Mouse (Mus musculus): ENCODE results near the gene Sec1.

Gene Sec1

GRCm38 (mm10) chr7:45693921-45694591 lies at the start of gene Sec1:
Gene Sec1 (minus strand): TSS chr7:45694402.
- DNase-seq (ENCODE audit: low read depth, low spot score), result no peak

GRCm38 (mm10) chr7:45742338-45742737 lies 48.1 kb upstream of the Sec1 start:
- DNase-seq (ENCODE audit: low read depth, low spot score), result no peak

GRCm38 (mm10) chr7:45741777-45742176 lies 47.6 kb upstream of the Sec1 start:
- no peak for DNase-seq (ENCODE audit: low read depth, low spot score)

- no peak for DNase-seq (ENCODE audit: low read depth, low spot score)
Measured at GRCm38 (mm10) chr7:45741308-45741707, 47.1 kb upstream of the Sec1 start.

GRCm38 (mm10) chr7:45739820-45740219 lies 45.6 kb upstream of the Sec1 start:
- no peak for DNase-seq (ENCODE audit: low read depth, low spot score)

DNA sequence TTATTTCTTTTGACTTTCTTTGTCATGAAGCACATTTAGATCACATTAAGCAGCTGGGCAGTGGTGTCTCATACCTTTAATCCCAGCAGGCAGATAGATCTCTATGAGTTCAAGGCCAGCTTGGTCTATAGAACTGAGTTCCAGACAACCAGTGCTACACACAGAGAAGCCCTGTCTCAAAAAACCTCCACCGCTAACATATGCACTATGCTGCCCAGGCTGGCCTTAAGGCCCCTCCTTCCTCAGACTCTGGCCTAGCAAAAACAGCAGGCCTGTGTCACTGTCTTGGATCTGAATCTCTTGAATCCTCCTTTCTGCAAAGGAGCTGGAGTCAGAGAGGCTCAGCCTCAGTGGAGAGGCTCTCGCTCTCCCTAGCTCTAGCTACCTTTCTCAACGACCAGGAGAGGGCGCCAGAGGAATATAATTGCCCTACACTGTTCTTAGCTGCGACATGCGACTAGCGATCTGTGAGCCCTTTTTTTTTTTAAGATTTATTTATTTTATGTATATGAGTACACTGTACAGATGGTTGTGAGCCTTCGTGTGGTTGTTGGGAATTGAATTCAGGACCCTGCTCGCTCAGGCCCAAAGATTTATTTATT lies 45.1 kb upstream of the Sec1 start:
- peak; percentile 73 for DNase-seq (ENCODE audit: low read depth, low spot score)

DNA sequence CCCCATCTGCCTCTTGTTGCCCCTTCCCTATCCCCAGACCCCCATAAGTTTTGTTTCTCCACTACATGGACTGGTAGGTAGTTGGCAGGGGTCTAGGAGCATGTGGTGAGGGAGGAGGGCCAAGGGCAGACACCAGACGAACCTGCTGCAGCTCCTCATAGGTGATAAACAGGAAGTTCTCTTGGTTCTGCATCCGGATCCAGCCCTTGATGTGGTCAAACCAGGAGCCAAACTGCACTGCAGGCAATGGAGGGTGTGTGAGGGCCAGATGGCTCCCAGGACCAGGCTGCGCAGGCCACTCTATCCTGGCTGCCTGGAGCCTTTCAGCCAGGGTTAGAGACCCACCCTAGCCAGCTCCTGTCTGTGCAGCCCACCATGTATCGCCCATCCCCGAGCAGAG lies 39.3 kb upstream of the Sec1 start:
- DNase-seq (ENCODE audit: low read depth, low spot score), result no peak

DNA sequence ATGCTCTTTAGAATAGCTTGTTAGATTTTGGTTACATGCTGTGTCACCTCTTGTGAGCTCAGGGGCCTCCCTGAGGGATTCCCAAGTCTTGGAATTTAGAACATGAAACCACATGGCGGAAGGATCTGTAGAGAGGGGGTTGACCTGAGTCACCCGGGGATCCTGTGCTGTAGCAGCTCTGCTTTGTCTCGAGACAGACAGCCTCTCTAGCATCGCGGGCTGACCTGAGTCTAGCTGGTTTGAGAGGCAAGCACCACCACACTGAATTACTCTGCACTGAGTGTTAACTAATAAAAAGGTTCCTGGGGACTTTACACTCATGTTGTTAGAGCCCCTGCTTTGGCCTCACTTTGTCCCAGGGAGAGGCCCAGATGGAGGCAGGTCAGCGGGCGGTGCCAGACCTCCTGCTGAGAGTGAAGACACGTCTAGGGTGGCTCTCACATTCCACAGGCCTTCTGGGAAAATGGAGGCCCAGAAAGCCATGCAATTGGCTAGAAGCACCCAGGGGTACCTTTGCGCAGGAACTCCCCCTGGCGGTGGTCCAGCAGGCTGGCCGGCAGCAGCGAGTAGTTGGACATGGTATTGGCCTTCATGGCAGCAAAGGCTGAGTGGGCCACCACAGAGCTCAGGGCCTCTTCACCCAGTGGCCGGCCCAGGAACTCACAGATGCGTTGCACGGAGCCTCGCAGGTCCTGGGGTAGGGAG lies 36.7 kb upstream of the Sec1 start:
- DNase-seq (ENCODE audit: low read depth, low spot score), result no peak

GRCm38 (mm10) chr7:45727625-45728024 lies 33.4 kb upstream of the Sec1 start:
- DNase-seq (ENCODE audit: low read depth, low spot score), result no peak

DNA sequence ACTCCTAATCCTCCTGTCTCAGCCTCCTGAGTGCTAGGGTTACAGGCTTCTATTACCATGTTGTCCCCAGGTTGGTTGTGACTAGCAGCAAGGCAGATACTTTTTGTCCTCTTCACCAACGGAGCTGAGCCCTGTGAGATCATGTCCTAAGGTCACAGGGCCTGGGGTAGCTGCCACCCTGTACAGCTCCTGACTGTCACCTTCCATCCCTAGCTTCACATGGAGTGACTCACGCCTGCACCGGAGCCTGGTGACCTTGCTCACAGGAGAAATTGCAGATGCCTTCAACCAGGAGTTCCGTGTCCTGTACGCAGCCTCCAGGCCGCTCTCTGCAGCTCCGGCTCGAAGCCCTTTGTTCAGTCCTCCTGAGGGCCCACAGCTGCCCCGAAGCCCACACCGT lies 32.2 kb upstream of the Sec1 start:
- DNase-seq (ENCODE audit: low read depth, low spot score), result no peak

DNA sequence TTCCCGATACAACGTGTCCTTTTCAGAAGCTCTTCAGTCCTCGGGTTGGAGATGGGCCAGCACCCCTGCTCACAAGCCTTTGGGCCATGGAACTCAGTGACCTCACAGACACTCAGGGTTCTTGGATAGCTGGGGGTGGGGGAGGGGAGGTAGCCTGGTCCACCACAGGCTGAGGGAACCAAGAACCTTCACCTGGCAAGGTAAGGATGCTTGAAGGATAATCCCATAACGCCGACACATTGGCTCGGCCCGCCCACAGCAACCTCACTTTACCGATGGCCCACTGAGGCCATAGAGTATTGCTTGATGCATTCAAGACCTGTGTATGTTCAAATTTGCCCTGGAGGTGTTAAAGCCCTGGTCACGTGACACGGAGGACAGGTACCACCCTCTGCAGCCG lies 31.5 kb upstream of the Sec1 start, which contains the start of gene Spaca4:
Gene Spaca4 (minus strand): TSS at position 101 of the 400 bp plus-strand sequence.
- DNase-seq (ENCODE audit: low read depth, low spot score), result no peak

GRCm38 (mm10) chr7:45725151-45725550 lies 30.9 kb upstream of the Sec1 start:
- no peak for DNase-seq (ENCODE audit: low read depth, low spot score)

- DNase-seq (ENCODE audit: low read depth, low spot score), result no peak
Measured at GRCm38 (mm10) chr7:45723781-45724180, 29.6 kb upstream of the Sec1 start.

- no peak for DNase-seq (ENCODE audit: low read depth, low spot score)
Measured at GRCm38 (mm10) chr7:45723301-45723700, 29.1 kb upstream of the Sec1 start.

GRCm38 (mm10) chr7:45722348-45722713 lies 28.1 kb upstream of the Sec1 start:
- no peak for DNase-seq (ENCODE audit: low read depth, low spot score)

- DNase-seq (ENCODE audit: low read depth, low spot score), result no peak
Measured at GRCm38 (mm10) chr7:45721642-45722347, 27.6 kb upstream of the Sec1 start.

DNA sequence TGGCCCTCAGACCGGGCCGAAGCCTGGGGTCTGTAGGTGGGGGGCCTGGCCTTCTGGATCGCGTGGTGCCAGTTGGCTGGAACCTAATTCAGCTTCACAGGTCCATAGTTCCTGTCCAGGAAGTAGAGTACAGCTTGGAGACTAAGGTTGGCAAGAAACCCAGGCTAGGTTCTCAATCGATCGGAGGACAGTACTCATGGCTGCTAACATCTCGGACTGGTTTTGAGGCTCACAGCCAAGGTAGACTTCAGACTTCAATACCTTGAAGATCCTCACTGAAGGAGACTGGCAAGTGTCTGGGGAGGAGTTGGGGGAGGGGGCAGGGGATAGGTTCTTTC lies 27.0 kb upstream of the Sec1 start:
- DNase-seq (ENCODE audit: low read depth, low spot score), result no peak

GRCm38 (mm10) chr7:45720413-45721233 lies 26.4 kb upstream of the Sec1 start, which contains the start of gene Fam83e:
Gene Fam83e (plus strand): TSS chr7:45721212.
- no peak for DNase-seq (ENCODE audit: low read depth, low spot score)

- DNase-seq (ENCODE audit: low read depth, low spot score), result no peak
Measured at GRCm38 (mm10) chr7:45719738-45720412, 25.7 kb upstream of the Sec1 start.

DNA sequence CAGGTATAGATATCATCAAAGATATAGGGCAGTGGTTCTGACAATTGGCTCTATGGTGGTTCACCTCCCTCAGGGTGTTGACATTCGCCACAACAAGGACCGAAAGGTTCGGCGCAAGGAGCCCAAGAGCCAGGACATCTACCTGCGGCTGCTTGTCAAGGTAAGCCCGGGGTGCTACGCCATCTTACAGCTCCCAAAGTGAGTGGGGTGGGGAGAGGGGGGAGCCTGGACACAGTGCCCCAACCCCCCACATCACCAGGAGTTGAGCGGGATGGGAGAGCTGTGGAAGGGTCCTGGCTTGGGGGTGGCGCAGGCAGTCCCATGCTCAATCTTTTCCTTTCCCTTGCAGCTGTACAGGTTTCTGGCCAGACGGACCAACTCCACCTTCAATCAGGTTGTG lies 25.0 kb upstream of the Sec1 start:
- DNase-seq (ENCODE audit: low read depth, low spot score), result no peak

- DNase-seq (ENCODE audit: low read depth, low spot score), result no peak
Measured at GRCm38 (mm10) chr7:45718331-45718730, 24.1 kb upstream of the Sec1 start.
